Mouse (Mus musculus) heart, embryonic 14.5 days (tissue): ENCODE data around the gene Gm43191. TPM values are rescaled to one million over a fixed set of nuclear protein-coding genes. Genes with fewer than 3 reads are reported as not detected.

Experiments used
- ATAC-seq: fragments of 200-750 bp; cut with Nextera tagmentation; 2 replicates; pipeline ENCODE4 v1.8.0; 2017; ENCODE audit warnings: low read depth, moderate TSS enrichment; ENCODE audit not compliant: insufficient number of reproducible peaks, insufficient read depth, low FRiP score
- H3K27ac ChIP-seq, 2 experiments: fragments of 200-500 bp in 1 of 2; fragments of 300-500 bp in 1 of 2; sonication (generic) in 1 of 2; replicated peaks in 1 of 2; 2 replicates each; pipeline ENCODE4 v1.5.1; 2012 to 2014; ENCODE audit warnings: low read depth in 2 of 2, low read length in 2 of 2, control low read depth in 1 of 2, mild to moderate bottlenecking in 1 of 2, mixed read lengths in 1 of 2; ENCODE audit not compliant: control insufficient read depth in 1 of 2, insufficient read depth in 1 of 2
- H3K27me3 ChIP-seq: fragments of 300-500 bp; sonication (generic); 2 replicates; pipeline ENCODE4 v1.6.1; 2014; ENCODE audit warnings: mild to moderate bottlenecking, low read length, control low read depth; ENCODE audit not compliant: control insufficient read depth, insufficient read depth
- H3K36me3 ChIP-seq: fragments of 300-500 bp; sonication (generic); 2 replicates; pipeline ENCODE4 v1.6.1; 2014; ENCODE audit warnings: mild to moderate bottlenecking, control low read depth, low read length, mixed read lengths; ENCODE audit not compliant: control insufficient read depth, insufficient read depth
- H3K4me1 ChIP-seq, 2 experiments: fragments of 200-500 bp in 1 of 2; fragments of 300-500 bp in 1 of 2; sonication (generic) in 1 of 2; 2 replicates each; pipeline ENCODE4 v1.6.1; 2012 to 2014; ENCODE audit warnings: low read length in 2 of 2, control low read depth in 1 of 2, mixed read lengths in 1 of 2; ENCODE audit not compliant: control insufficient read depth in 2 of 2, insufficient read depth in 2 of 2
- H3K4me2 ChIP-seq: fragments of 300-500 bp; sonication (generic); 2 replicates; pipeline ENCODE4 v1.6.1; 2014; ENCODE audit warnings: mild to moderate bottlenecking, low read length
- H3K4me3 ChIP-seq, 2 experiments: fragments of 200-500 bp in 1 of 2; fragments of 300-500 bp in 1 of 2; sonication (generic) in 1 of 2; 2 replicates each; pipeline ENCODE4 v1.5.1; 2012 to 2014; ENCODE audit warnings: low read length in 2 of 2, mild to moderate bottlenecking in 2 of 2, control low read depth in 1 of 2, low read depth in 1 of 2, moderate library complexity in 1 of 2; ENCODE audit not compliant: control insufficient read depth in 1 of 2, insufficient read depth in 1 of 2
- H3K9ac ChIP-seq: fragments of 300-500 bp; sonication (generic); 2 replicates; pipeline ENCODE4 v1.6.1; 2014; ENCODE audit warnings: mild to moderate bottlenecking, low read length
- H3K9me3 ChIP-seq: fragments of 300-500 bp; sonication (generic); 2 replicates; pipeline ENCODE4 v1.6.1; 2016; ENCODE audit warnings: low read length, control low read depth; ENCODE audit not compliant: control insufficient read depth
- WGBS: fragments of 180-500 bp; shearing (Covaris S2); extraction: QIAGEN DNeasy Blood & Tissue Kit; methylation state at CpG from one replicate; pipeline ENCODE4 v1.1.7; 2014; 5-methylcytosine and 5-hydroxymethylcytosine counted together
- polyA plus RNA-seq: library from polyadenylated mRNA; unstranded; fragments of >200 nt; fragmentation: Nextera tagmentation; extraction: Ambion mirVana; gene quantifications from 2 replicates; pipeline ENCODE4 v1.2.1, GENCODE M21; 2014

Gm43191 gene
- polyA plus RNA-seq, 1 experiment from 2014 or later: not detected

- H3K4me2 ChIP-seq: no peak overlapping the region
- no peak overlapping the region for H3K4me3 ChIP-seq
- no peak for ATAC-seq
- H3K4me1 ChIP-seq: no peaks in the 10 kb centered on the region
- no peak overlapping the region for H3K9ac ChIP-seq
- peaks cover 97% of the 10 kb centered on the region for H3K36me3 ChIP-seq
- 87% methylated on average over 9 of the region's 9 CpGs for WGBS
- no peaks in the 10 kb centered on the region for H3K27me3 ChIP-seq
- H3K9me3 ChIP-seq: no peaks in the 10 kb centered on the region
- H3K27ac ChIP-seq: no peak overlapping the region
Measured at GRCm38 (mm10) chr3:116637693-116638476, 43.2 kb downstream of the Gm43191 start.

GRCm38 (mm10) chr3:116635799-116636198 is 45.3 kb downstream of the Gm43191 start:
- WGBS: 63% methylated on average over 5 of the region's 5 CpGs
- H3K4me1 ChIP-seq: peaks cover 0 to 1% of the 10 kb centered on the region in 2 experiments; a peak in 1 of 4 replicates
- no peaks in the 10 kb centered on the region for H3K9me3 ChIP-seq
- H3K27me3 ChIP-seq: no peaks in the 10 kb centered on the region
- H3K4me3 ChIP-seq: no peak overlapping the region
- no peak for ATAC-seq
- no peak overlapping the region for H3K27ac ChIP-seq
- no peak overlapping the region for H3K4me2 ChIP-seq
- peaks cover 93% of the 10 kb centered on the region for H3K36me3 ChIP-seq
- no peak overlapping the region for H3K9ac ChIP-seq

GRCm38 (mm10) chr3:116634853-116635252 is 46.2 kb downstream of the Gm43191 start:
- Histone ChIP-seq H3K9ac (no peak overlapping the region), H3K4me3 (no peak overlapping the region), H3K27me3 (no peaks in the 10 kb centered on the region), H3K9me3 (no peaks in the 10 kb centered on the region), H3K4me1 (peaks cover 0 to 6% of the 10 kb centered on the region in 2 experiments; a peak in 1 of 4 replicates), H3K36me3 (peaks cover 89% of the 10 kb centered on the region), H3K4me2 (no peak overlapping the region), H3K27ac (no peak overlapping the region)
- WGBS: 84% methylated on average over 8 of the region's 8 CpGs
- ATAC-seq: no peak

GRCm38 (mm10) chr3:116634091-116634490 is 47.0 kb downstream of the Gm43191 start:
- no peak overlapping the region for H3K9ac ChIP-seq
- ATAC-seq: no peak
- WGBS: 94% methylated on average over 3 of the region's 3 CpGs

GRCm38 (mm10) chr3:116632971-116633370 is 48.1 kb downstream of the Gm43191 start:
- no peaks in the 10 kb centered on the region for H3K9me3 ChIP-seq
- no peak overlapping the region for H3K9ac ChIP-seq
- no peaks in the 10 kb centered on the region for H3K27me3 ChIP-seq
- no peak overlapping the region for H3K4me3 ChIP-seq
- H3K4me2 ChIP-seq: no peak overlapping the region
- no peak for ATAC-seq
- WGBS: 90% methylated on average over 3 of the region's 3 CpGs
- peaks cover 0 to 6% of the 10 kb centered on the region in 2 experiments; a peak in 1 of 4 replicates for H3K4me1 ChIP-seq
- H3K27ac ChIP-seq: no peak overlapping the region
- H3K36me3 ChIP-seq: peaks cover 85% of the 10 kb centered on the region

More at GRCm38 (mm10) chr3:116634091-116634490, 47.0 kb downstream of the Gm43191 start:
- Histone ChIP-seq H3K36me3 (peaks cover 87% of the 10 kb centered on the region), H3K9me3 (no peaks in the 10 kb centered on the region), H3K4me2 (no peak overlapping the region), H3K27me3 (no peaks in the 10 kb centered on the region), H3K4me3 (no peak overlapping the region), H3K4me1 (peaks cover 0 to 6% of the 10 kb centered on the region in 2 experiments; a peak in 1 of 4 replicates), H3K27ac (no peak overlapping the region)

- H3K4me3 ChIP-seq: no peak overlapping the region
- H3K4me2 ChIP-seq: no peak overlapping the region
- H3K4me1 ChIP-seq: peaks cover 0 to 6% of the 10 kb centered on the region in 2 experiments; a peak in 1 of 4 replicates
- H3K27me3 ChIP-seq: no peaks in the 10 kb centered on the region
- ATAC-seq: no peak
- no peak overlapping the region for H3K9ac ChIP-seq
- no peak overlapping the region for H3K27ac ChIP-seq
- no peaks in the 10 kb centered on the region for H3K9me3 ChIP-seq
- WGBS: 79% methylated on average over 1 of the region's 1 CpGs
- H3K36me3 ChIP-seq: peaks cover 79% of the 10 kb centered on the region
Measured at GRCm38 (mm10) chr3:116631459-116631858, 49.6 kb downstream of the Gm43191 start.

GRCm38 (mm10) chr3:116622641-116623040 is 58.4 kb downstream of the Gm43191 start:
- no peaks in the 10 kb centered on the region for H3K27me3 ChIP-seq
- H3K4me3 ChIP-seq: no peak overlapping the region
- no peak overlapping the region for H3K27ac ChIP-seq
- ATAC-seq: no peak
- no peaks in the 10 kb centered on the region for H3K4me1 ChIP-seq
- H3K4me2 ChIP-seq: no peak overlapping the region
- no peak overlapping the region for H3K9ac ChIP-seq
- H3K9me3 ChIP-seq: no peaks in the 10 kb centered on the region
- WGBS: 91% methylated on average over 7 of the region's 7 CpGs
- peaks cover 57% of the 10 kb centered on the region for H3K36me3 ChIP-seq
